Mouse (Mus musculus) hindbrain, embryonic 15.5 days (tissue): ENCODE results near the gene Bcl10. TPM values are rescaled to one million over a fixed set of nuclear protein-coding genes. Genes with fewer than 3 reads are reported as not detected.
"Not testable (repeated sequence)": the region's sequence is repeated elsewhere in the genome, so short reads cannot be mapped to it uniquely, and the experiment has no call there.

Experiments used
- ATAC-seq: fragments of 200-750 bp; cut with Nextera tagmentation; 2 replicates; pipeline ENCODE4 v1.8.0; 2017; ENCODE audit warnings: low read depth, moderate number of reproducible peaks, moderate TSS enrichment; ENCODE audit not compliant: low FRiP score
- H3K27ac ChIP-seq: fragments of 300-500 bp; sonication (generic); replicated peaks from 2 replicates; pipeline ENCODE4 v1.5.1; 2015; ENCODE audit warnings: mild to moderate bottlenecking, inconsistent platforms
- H3K27me3 ChIP-seq: fragments of 300-500 bp; sonication (generic); 2 replicates; pipeline ENCODE4 v1.6.1; 2015; ENCODE audit warnings: control low read depth, inconsistent platforms
- H3K36me3 ChIP-seq: fragments of 300-500 bp; sonication (generic); 2 replicates; pipeline ENCODE4 v1.6.1; 2015; ENCODE audit warnings: control low read depth, inconsistent platforms
- H3K4me1 ChIP-seq: fragments of 300-500 bp; sonication (generic); replicated peaks from 2 replicates; pipeline ENCODE4 v1.6.1; 2015; ENCODE audit warnings: control low read depth, inconsistent platforms
- H3K4me2 ChIP-seq: fragments of 300-500 bp; sonication (generic); 2 replicates; pipeline ENCODE4 v1.6.1; 2015; ENCODE audit warnings: moderate library complexity, mild to moderate bottlenecking, inconsistent platforms
- H3K4me3 ChIP-seq: fragments of 300-500 bp; sonication (generic); 2 replicates; pipeline ENCODE4 v1.5.1; 2015; ENCODE audit warnings: mild to moderate bottlenecking, inconsistent platforms
- H3K9ac ChIP-seq: fragments of 300-500 bp; sonication (generic); 2 replicates; pipeline ENCODE4 v1.6.1; 2015; ENCODE audit warnings: inconsistent platforms
- H3K9me3 ChIP-seq: fragments of 300-500 bp; sonication (generic); 2 replicates; pipeline ENCODE4 v1.6.1; 2016; ENCODE audit warnings: control low read depth, inconsistent platforms
- WGBS: fragments of 180-500 bp; shearing (Covaris S2); methylation state at CpG from one replicate; pipeline ENCODE4 v1.1.7; 2015; 5-methylcytosine and 5-hydroxymethylcytosine counted together
- polyA plus RNA-seq: library from polyadenylated mRNA; unstranded; fragments of >200 nt; fragmentation: Nextera tagmentation; extraction: Ambion mirVana; gene quantifications from 2 replicates; pipeline ENCODE4 v1.2.1, GENCODE M21; 2015

Bcl10 gene
- polyA plus RNA-seq, 1 experiment from 2014 or later: 34.8 TPM

GRCm38 (mm10) chr3:145890346-145891132 is 32.1 kb upstream of the Bcl10 start:
- Histone ChIP-seq H3K27me3 (no peaks in the 10 kb centered on the region), H3K27ac (peak overlapping the region; percentile 51), H3K9ac (no peak overlapping the region), H3K4me3 (no peak overlapping the region), H3K4me2 (no peak overlapping the region), H3K9me3 (no peaks in the 10 kb centered on the region), H3K36me3 (no peaks in the 10 kb centered on the region), H3K4me1 (peaks cover 10% of the 10 kb centered on the region)
- ATAC-seq: peak; percentile 93
- 31% methylated on average over 18 of the region's 18 CpGs for WGBS

GRCm38 (mm10) chr3:145892451-145892850 is 30.2 kb upstream of the Bcl10 start:
- WGBS: 79% methylated on average over 3 of the region's 3 CpGs
- H3K36me3 ChIP-seq: no peaks in the 10 kb centered on the region
- H3K4me3 ChIP-seq: no peak overlapping the region
- no peak overlapping the region for H3K4me2 ChIP-seq
- no peak for ATAC-seq
- no peaks in the 10 kb centered on the region for H3K9me3 ChIP-seq
- no peak overlapping the region for H3K27ac ChIP-seq
- peaks cover 6% of the 10 kb centered on the region; the same call in 1 of the 2 replicates for H3K4me1 ChIP-seq
- H3K9ac ChIP-seq: no peak overlapping the region
- H3K27me3 ChIP-seq: no peaks in the 10 kb centered on the region

DNA sequence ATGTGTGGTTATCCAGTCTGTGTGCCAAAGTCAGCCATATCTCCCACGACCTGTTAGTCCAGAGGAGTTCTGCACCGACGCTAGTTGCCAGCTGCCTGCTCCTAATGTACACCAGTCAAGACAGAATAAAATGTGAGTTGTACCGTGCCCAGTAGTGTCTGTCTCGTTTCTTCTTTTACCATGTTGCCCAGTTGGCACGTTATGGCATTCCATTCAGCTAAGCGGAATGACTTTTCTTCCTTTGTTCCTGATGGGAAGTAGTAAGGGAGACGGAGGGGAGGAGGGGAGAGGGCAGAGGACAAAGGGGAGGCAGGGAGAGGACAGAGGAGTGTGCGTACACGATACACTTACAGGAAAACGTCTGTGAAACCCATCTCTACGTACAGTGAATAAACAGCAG is 28.5 kb upstream of the Bcl10 start:
- Histone ChIP-seq H3K27ac (no peak overlapping the region), H3K9ac (no peak overlapping the region), H3K4me3 (no peak overlapping the region), H3K27me3 (no peaks in the 10 kb centered on the region), H3K9me3 (no peaks in the 10 kb centered on the region), H3K36me3 (no peaks in the 10 kb centered on the region), H3K4me1 (peaks cover 6% of the 10 kb centered on the region; the same call in 1 of the 2 replicates), H3K4me2 (no peak overlapping the region)
- 36% methylated on average over 12 of the region's 12 CpGs for WGBS
- ATAC-seq: no peak

- Histone ChIP-seq H3K27ac (no peak overlapping the region), H3K27me3 (no peaks in the 10 kb centered on the region), H3K4me2 (no peak overlapping the region), H3K36me3 (no peaks in the 10 kb centered on the region), H3K9me3 (no peaks in the 10 kb centered on the region), H3K4me3 (no peak overlapping the region), H3K4me1 (no peaks in the 10 kb centered on the region; the same call in 1 of the 2 replicates), H3K9ac (no peak overlapping the region)
- 77% methylated on average over 11 of the region's 11 CpGs for WGBS
- ATAC-seq: no peak
These were observed 24.9 kb upstream of the Bcl10 start for GRCm38 (mm10) chr3:145897749-145898148.

DNA sequence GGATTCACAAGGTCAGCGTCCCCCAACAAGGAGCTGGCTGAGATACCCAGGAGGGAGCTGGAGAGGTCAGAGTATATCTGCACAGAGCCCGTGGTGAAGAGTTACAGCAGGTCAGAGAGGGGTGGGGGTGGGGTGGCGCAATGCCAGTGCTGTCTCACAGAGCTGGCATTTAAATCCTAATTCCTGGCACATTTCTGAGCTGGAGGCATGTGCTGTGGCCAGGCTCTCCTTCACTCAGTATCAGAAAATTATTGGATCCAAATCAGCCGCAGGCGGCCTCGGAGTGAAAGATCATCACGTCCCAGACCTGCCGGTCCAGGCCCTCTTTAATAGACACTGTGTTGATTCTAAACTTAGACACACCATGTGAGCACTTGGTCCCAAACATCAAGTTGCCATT is 22.8 kb upstream of the Bcl10 start:
- Histone ChIP-seq H3K4me2 (no peak overlapping the region), H3K27ac (no peak overlapping the region), H3K9me3 (no peaks in the 10 kb centered on the region), H3K4me3 (no peak overlapping the region), H3K27me3 (no peaks in the 10 kb centered on the region), H3K36me3 (no peaks in the 10 kb centered on the region), H3K4me1 (no peaks in the 10 kb centered on the region), H3K9ac (no peak overlapping the region)
- ATAC-seq: 0 out of 2 replicates have a peak, but pooled peaks have one; percentile 37
- 78% methylated on average over 8 of the region's 8 CpGs for WGBS

GRCm38 (mm10) chr3:145903530-145903929 is 19.1 kb upstream of the Bcl10 start:
- Histone ChIP-seq H3K27ac (no peak overlapping the region), H3K4me2 (no peak overlapping the region), H3K36me3 (no peaks in the 10 kb centered on the region), H3K9me3 (no peaks in the 10 kb centered on the region), H3K27me3 (no peaks in the 10 kb centered on the region), H3K9ac (no peak overlapping the region), H3K4me1 (0 out of 2 replicates have a peak, but pooled peaks cover 4% of the 10 kb centered on the region), H3K4me3 (no peak overlapping the region)
- ATAC-seq: no peak
- 88% methylated on average over 8 of the region's 8 CpGs for WGBS

DNA sequence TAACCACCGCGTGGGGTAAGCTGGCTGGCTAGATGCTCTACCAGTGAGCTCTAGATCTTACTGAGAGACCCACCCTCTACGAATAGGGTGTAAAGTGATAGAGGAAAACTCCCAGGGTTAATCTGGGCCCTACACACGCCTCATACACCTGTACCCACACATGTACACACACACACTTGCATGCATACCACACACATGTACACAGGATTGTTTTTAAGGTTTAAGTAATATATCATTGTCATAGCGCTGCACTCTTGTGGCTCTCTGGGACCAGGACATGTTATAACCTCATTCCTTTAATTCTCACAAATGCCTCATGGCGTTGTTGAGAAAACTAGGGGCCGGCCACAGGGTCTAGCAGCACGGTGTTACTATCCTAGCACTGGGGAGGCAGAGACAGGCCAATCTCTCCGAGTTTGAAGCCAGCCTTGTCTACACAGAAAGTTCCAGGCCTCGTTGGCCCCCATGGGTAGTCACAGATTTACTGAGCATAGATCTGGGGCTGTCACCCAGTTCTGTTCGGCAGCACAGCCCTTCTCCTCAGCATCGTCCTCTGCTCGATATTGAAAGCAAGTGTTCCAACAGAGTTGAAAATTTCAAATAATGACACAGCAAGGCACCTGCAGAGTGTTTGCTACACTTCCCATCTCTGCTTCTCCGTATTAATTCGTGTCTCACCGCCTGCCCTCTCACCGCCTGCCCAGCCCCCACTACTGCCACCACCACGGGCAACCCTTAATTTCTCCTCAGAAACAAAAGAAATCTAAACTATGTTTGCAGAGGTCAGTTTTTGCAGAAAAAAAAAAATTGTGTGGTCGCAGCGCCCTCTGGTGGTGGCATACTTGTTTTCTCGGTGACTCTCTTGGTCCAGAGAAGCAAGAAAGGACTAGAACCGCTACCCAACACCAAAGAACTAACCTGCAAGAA is 17.5 kb upstream of the Bcl10 start:
- ATAC-seq: peak; percentile 49; the same call in 1 of the 2 replicates

GRCm38 (mm10) chr3:145906582-145906981 is 16.0 kb upstream of the Bcl10 start:
- ATAC-seq: no peak
- WGBS: 86% methylated on average over 9 of the region's 9 CpGs
- 0 out of 2 replicates have a peak, but pooled peaks cover 4% of the 10 kb centered on the region for H3K4me1 ChIP-seq
- H3K27me3 ChIP-seq: no peaks in the 10 kb centered on the region
- H3K4me3 ChIP-seq: no peak overlapping the region
- no peak overlapping the region for H3K9ac ChIP-seq
- no peak overlapping the region for H3K27ac ChIP-seq
- no peaks in the 10 kb centered on the region for H3K36me3 ChIP-seq
- H3K4me2 ChIP-seq: no peak overlapping the region
- H3K9me3 ChIP-seq: no peaks in the 10 kb centered on the region

More for the DNA sequence above, 17.5 kb upstream of the Bcl10 start:
- Histone ChIP-seq H3K27ac (no peak overlapping the region), H3K4me1 (0 out of 2 replicates have a peak, but pooled peaks cover 4% of the 10 kb centered on the region), H3K9ac (peak overlapping the region; percentile 17; the same call in 1 of the 2 replicates), H3K9me3 (no peaks in the 10 kb centered on the region), H3K4me2 (peak overlapping the region; percentile 48), H3K4me3 (peak overlapping the region; percentile 15; the same call in 1 of the 2 replicates), H3K36me3 (no peaks in the 10 kb centered on the region), H3K27me3 (no peaks in the 10 kb centered on the region)
- 50% methylated on average over 22 of the region's 22 CpGs for WGBS

GRCm38 (mm10) chr3:145912512-145912911 is 10.1 kb upstream of the Bcl10 start:
- no peaks in the 10 kb centered on the region for H3K9me3 ChIP-seq
- no peak overlapping the region for H3K9ac ChIP-seq
- no peak overlapping the region for H3K27ac ChIP-seq
- no peak for ATAC-seq
- H3K4me2 ChIP-seq: no peak overlapping the region
- 94% methylated on average over 7 of the region's 7 CpGs for WGBS
- no peak overlapping the region for H3K4me3 ChIP-seq
- H3K4me1 ChIP-seq: no peaks in the 10 kb centered on the region
- H3K27me3 ChIP-seq: no peaks in the 10 kb centered on the region
- H3K36me3 ChIP-seq: no peaks in the 10 kb centered on the region

- no peaks in the 10 kb centered on the region for H3K27me3 ChIP-seq
- H3K4me2 ChIP-seq: no peak overlapping the region
- H3K4me1 ChIP-seq: no peaks in the 10 kb centered on the region
- WGBS: 90% methylated on average over 6 of the region's 6 CpGs
- no peaks in the 10 kb centered on the region for H3K9me3 ChIP-seq
- no peak for ATAC-seq
- no peak overlapping the region for H3K9ac ChIP-seq
- no peak overlapping the region for H3K27ac ChIP-seq
- no peaks in the 10 kb centered on the region for H3K36me3 ChIP-seq
- no peak overlapping the region for H3K4me3 ChIP-seq
These were observed 9.3 kb upstream of the Bcl10 start for GRCm38 (mm10) chr3:145913263-145913662.

GRCm38 (mm10) chr3:145913942-145914341 is 8.7 kb upstream of the Bcl10 start:
- not testable (repeated sequence) for H3K9ac ChIP-seq, ATAC-seq, H3K4me3 ChIP-seq, H3K4me1 ChIP-seq, H3K4me2 ChIP-seq, H3K27ac ChIP-seq, H3K36me3 ChIP-seq, H3K9me3 ChIP-seq, H3K27me3 ChIP-seq
- 74% methylated on average over 7 of the region's 7 CpGs for WGBS

GRCm38 (mm10) chr3:145916374-145916773 is 6.2 kb upstream of the Bcl10 start:
- H3K36me3 ChIP-seq: no peaks in the 10 kb centered on the region
- no peak overlapping the region for H3K9ac ChIP-seq
- H3K4me3 ChIP-seq: no peak overlapping the region
- H3K27ac ChIP-seq: no peak overlapping the region
- H3K9me3 ChIP-seq: no peaks in the 10 kb centered on the region
- 89% methylated on average over 5 of the region's 5 CpGs for WGBS
- no peaks in the 10 kb centered on the region for H3K27me3 ChIP-seq
- H3K4me2 ChIP-seq: no peak overlapping the region
- H3K4me1 ChIP-seq: no peaks in the 10 kb centered on the region
- no peak for ATAC-seq
